ENCODE assay signal across 8 mouse cellular contexts in genomic region chr7:4793674-4794073, GRCm38 (mm10). TPM values are rescaled to one million over a fixed set of nuclear protein-coding genes. Genes with fewer than 3 reads are reported as not detected.
DNase-seq lines count a peak whose midpoint lies in the region; ATAC-seq and TF ChIP-seq lines count a peak whose summit lies in the region.

No protein-coding gene starts in this region.

- H3K4me1 ChIP-seq in heart, embryonic 12.5 days (replicated peaks) = peaks cover 13% of the 10 kb centered on the region
- H3K4me1 ChIP-seq in ES-E14 (ENCODE audit: control insufficient read depth in 2 of 2, insufficient read depth in 2 of 2, low read length in 2 of 2, poor library complexity in 1 of 2) = peaks cover 0 to 6% of the 10 kb centered on the region in 2 experiments; a peak in 1 of 4 replicates
- H3K4me1 ChIP-seq in heart, postnatal 0 days (ENCODE audit: control insufficient read depth, insufficient read depth) = peaks cover 2% of the 10 kb centered on the region; the same call in 1 of the 2 replicates
- peaks cover 26% of the 10 kb centered on the region for H3K4me1 ChIP-seq in midbrain, embryonic 10.5 days

- H3K27ac ChIP-seq in heart, embryonic 12.5 days (ENCODE audit: poor library complexity, severe bottlenecking) = peak overlapping the region; percentile 94; the same call in 1 of the 2 replicates
- H3K27ac ChIP-seq in ES-E14 (ENCODE audit: insufficient read depth, low read depth, low read length, poor library complexity, severe bottlenecking) = peak overlapping the region; percentile 94; the same call in 1 of the 2 replicates
- peak overlapping the region; percentile 95; the same call in 1 of the 2 replicates for H3K27ac ChIP-seq in heart, postnatal 0 days (ENCODE audit: low read depth)
- peak overlapping the region; percentile 93 for H3K27ac ChIP-seq in midbrain, embryonic 10.5 days (replicated peaks)

- WGBS in heart, embryonic 12.5 days = 34% methylated on average over 4 of the region's 4 CpGs
- WGBS in heart, postnatal 0 days = 38% methylated on average over 4 of the region's 4 CpGs
- 39% methylated on average over 4 of the region's 4 CpGs for WGBS in midbrain, embryonic 10.5 days

- peaks cover 43% of the 10 kb centered on the region for H3K36me3 ChIP-seq in heart, embryonic 12.5 days
- peaks cover 36% of the 10 kb centered on the region for H3K36me3 ChIP-seq in ES-E14 (ENCODE audit: control insufficient read depth, insufficient read depth, low read length, poor library complexity, severe bottlenecking)
- H3K36me3 ChIP-seq in heart, postnatal 0 days (replicated peaks; ENCODE audit: control insufficient read depth, insufficient read depth, low read length) = peaks cover 33% of the 10 kb centered on the region
- H3K36me3 ChIP-seq in midbrain, embryonic 10.5 days = peaks cover 49% of the 10 kb centered on the region

- H3K4me2 ChIP-seq in heart, embryonic 12.5 days = peak overlapping the region; percentile 95
- H3K4me2 ChIP-seq in heart, postnatal 0 days (ENCODE audit: low read depth, low read length) = peak overlapping the region; percentile 79

- TF ChIP-seq CTCF in heart, postnatal 0 days (IDR thresholded peaks at IDR 0.05; ENCODE audit: low read depth) = no peak

- no peak for ATAC-seq in heart, embryonic 12.5 days (ENCODE audit: insufficient number of reproducible peaks, low FRiP score)
- no peak for ATAC-seq in heart, postnatal 0 days (ENCODE audit: insufficient read depth, low read depth)
- ATAC-seq in frontal cortex, adult (ENCODE audit: low TSS enrichment) = no peak

- in situ Hi-C loops in ES-E14 (cut with MboI; ENCODE audit: low sequenced_read_pairs in 2 of 2, unreplicated experiment in 2 of 2) = no loop called here

- TF ChIP-seq EP300 in heart, postnatal 0 days (IDR thresholded peaks at IDR 0.05; ENCODE audit: low read depth) = no peak

- intact Hi-C loops in left cerebral cortex, postnatal 10 days (cut with DNase I) = loop anchor here (2.0 to 5.0 kb wide), 2 partner anchors 53 to 86 kb away; partner anchors contain the start of gene Kmt5c

- peak overlapping the region; percentile 79 for H3K4me3 ChIP-seq in heart, embryonic 12.5 days
- H3K4me3 ChIP-seq in ES-E14 (ENCODE audit: insufficient read depth in 1 of 2, low read depth in 1 of 2, low read length in 2 of 2, poor library complexity in 1 of 2, severe bottlenecking in 1 of 2) = peak overlapping the region; percentile 84 to 99
- H3K4me3 ChIP-seq in heart, postnatal 0 days (ENCODE audit: low read depth, low read length) = peak overlapping the region; percentile 74
- peak overlapping the region; percentile 80 for H3K4me3 ChIP-seq in midbrain, embryonic 10.5 days

- DNase-seq in heart, adult 8-10 months (ENCODE audit: low spot score) = no peak
- DNase-seq in ES-E14 (ENCODE audit: low read depth, low spot score) = no peak
- no peak for DNase-seq in heart, postnatal 0 days (ENCODE audit: low spot score)
- DNase-seq in midbrain, embryonic 10.5 days (ENCODE audit: low spot score) = no peak
- no peak for DNase-seq in c-Kit-positive CD71-positive TER-119-positive erythroid progenitor cells, embryonic 14.5 days (ENCODE audit: low spot score)
- no peak for DNase-seq in left cerebral cortex, postnatal 10 days (ENCODE audit: extremely low spot score in 1 of 2, low spot score in 2 of 2)

- H3K9me3 ChIP-seq in heart, embryonic 12.5 days (replicated peaks) = no peaks in the 10 kb centered on the region
- H3K9me3 ChIP-seq in ES-E14 (ENCODE audit: control insufficient read depth, insufficient read depth, low read depth, low read length) = no peaks in the 10 kb centered on the region
- H3K9me3 ChIP-seq in heart, postnatal 0 days (replicated peaks; ENCODE audit: control insufficient read depth, low read length) = no peaks in the 10 kb centered on the region
- H3K9me3 ChIP-seq in midbrain, embryonic 10.5 days (replicated peaks) = no peaks in the 10 kb centered on the region

- H3K27me3 ChIP-seq in heart, embryonic 12.5 days (replicated peaks) = no peaks in the 10 kb centered on the region
- no peaks in the 10 kb centered on the region for H3K27me3 ChIP-seq in heart, postnatal 0 days (ENCODE audit: control insufficient read depth, insufficient read depth, low read length)
- H3K27me3 ChIP-seq in midbrain, embryonic 10.5 days (ENCODE audit: low read depth, poor library complexity, severe bottlenecking) = peaks cover 22% of the 10 kb centered on the region

- peak overlapping the region; percentile 98 for H3K9ac ChIP-seq in heart, embryonic 12.5 days
- H3K9ac ChIP-seq in ES-E14 (ENCODE audit: insufficient read depth, low read depth, low read length, poor library complexity, severe bottlenecking) = peak overlapping the region; percentile 100
- peak overlapping the region; percentile 88 for H3K9ac ChIP-seq in heart, postnatal 0 days (replicated peaks; ENCODE audit: low read depth, low read length)

TF ChIP-seq in ES-E14, 5 proteins besides CTCF, POLR2A, EP300 and RAD21:
- TF ChIP-seq HCFC1 (IDR thresholded peaks at IDR 0.05; ENCODE audit: borderline replicate concordance, insufficient read depth, low read length) = no peak
- no peak for TF ChIP-seq ZC3H11A (IDR thresholded peaks at IDR 0.05; ENCODE audit: borderline replicate concordance, low read depth, low read length)
- no peak for TF ChIP-seq ZNF384 (IDR thresholded peaks at IDR 0.05; ENCODE audit: low read depth, low read length)
- no peak for TF ChIP-seq CHD2 (IDR thresholded peaks at IDR 0.05; ENCODE audit: low read depth, low read length)
- no peak for TF ChIP-seq MAFK (IDR thresholded peaks at IDR 0.05; ENCODE audit: insufficient read depth, low read depth, low read length)
TF ChIP-seq in ES-E14: peak in this region for 0.

RNA-seq across cellular contexts. Expression of gene Rpl28, which starts 1.0 kb away (rescaled TPM):
- polyA plus RNA-seq in heart, embryonic 12.5 days (2016; fragmentation: Nextera tagmentation; extraction: Ambion mirVana) = 279 and 284 TPM in 2 replicates
- total RNA-seq in heart, adult 8-10 months (2022) = 100 to 1,000 TPM; 453 to 560 (median 508) TPM
- total RNA-seq in ES-E14 (2012; rRNA removed) = 1,352 and 1,377 TPM in 2 replicates
- total RNA-seq in heart, postnatal 0 days (2014; rRNA removed; ENCODE audit: low replicate concordance) = 141 and 173 TPM in 2 replicates
- 259 and 269 TPM in 2 replicates for polyA plus RNA-seq in heart, postnatal 0 days (2015; fragmentation: Nextera tagmentation; extraction: Ambion mirVana)
- polyA plus RNA-seq in midbrain, embryonic 10.5 days (2016; fragmentation: Nextera tagmentation; extraction: Ambion mirVana) = 339 and 383 TPM in 2 replicates
- 100 to 1,000 TPM; 484 to 532 TPM for total RNA-seq in left cerebral cortex, postnatal 10 days (2021)

RNA-seq across cellular contexts. Expression of gene Tmem238, which starts 4.2 kb away (rescaled TPM):
- polyA plus RNA-seq in heart, embryonic 12.5 days (2016; fragmentation: Nextera tagmentation; extraction: Ambion mirVana) = 4.6 and 4.8 TPM in 2 replicates
- 1 to 10 TPM; 2.2 to 5.5 (median 5.0) TPM for total RNA-seq in heart, adult 8-10 months (2022)
- 13.0 and 27.7 TPM in 2 replicates for total RNA-seq in ES-E14 (2012; rRNA removed)
- total RNA-seq in heart, postnatal 0 days (2014; rRNA removed; ENCODE audit: low replicate concordance) = 2.2 and 21.0 TPM in 2 replicates
- 8.0 and 8.6 TPM in 2 replicates for polyA plus RNA-seq in heart, postnatal 0 days (2015; fragmentation: Nextera tagmentation; extraction: Ambion mirVana)
- 2.7 and 3.4 TPM in 2 replicates for polyA plus RNA-seq in midbrain, embryonic 10.5 days (2016; fragmentation: Nextera tagmentation; extraction: Ambion mirVana)
- total RNA-seq in left cerebral cortex, postnatal 10 days (2021) = 1 to 10 TPM; 4.1 to 5.2 TPM

RNA-seq across cellular contexts. Expression of gene Tmem190, which starts 10.9 kb away (rescaled TPM):
- polyA plus RNA-seq in heart, embryonic 12.5 days (2016; fragmentation: Nextera tagmentation; extraction: Ambion mirVana) = not detected in 2 replicates
- not detected for total RNA-seq in heart, adult 8-10 months (2022)
- not detected in 2 replicates for total RNA-seq in ES-E14 (2012; rRNA removed)
- not detected in 2 replicates for total RNA-seq in heart, postnatal 0 days (2014; rRNA removed; ENCODE audit: low replicate concordance)
- not detected in 2 replicates for polyA plus RNA-seq in heart, postnatal 0 days (2015; fragmentation: Nextera tagmentation; extraction: Ambion mirVana)
- not detected in 2 replicates for polyA plus RNA-seq in midbrain, embryonic 10.5 days (2016; fragmentation: Nextera tagmentation; extraction: Ambion mirVana)
- total RNA-seq in left cerebral cortex, postnatal 10 days (2021) = not detected

RNA-seq across cellular contexts. Expression of gene Il11, which starts 11.0 kb away (rescaled TPM):
- 0.28 TPM in 1 of 2 replicates, not detected in the other for polyA plus RNA-seq in heart, embryonic 12.5 days (2016; fragmentation: Nextera tagmentation; extraction: Ambion mirVana)
- total RNA-seq in heart, adult 8-10 months (2022) = under 1 TPM in 1 of 4 experiments, not detected in 3; 0.19 TPM
- total RNA-seq in ES-E14 (2012; rRNA removed) = 1.2 and 2.1 TPM in 2 replicates
- total RNA-seq in heart, postnatal 0 days (2014; rRNA removed; ENCODE audit: low replicate concordance) = not detected in 2 replicates
- not detected in 2 replicates for polyA plus RNA-seq in heart, postnatal 0 days (2015; fragmentation: Nextera tagmentation; extraction: Ambion mirVana)
- polyA plus RNA-seq in midbrain, embryonic 10.5 days (2016; fragmentation: Nextera tagmentation; extraction: Ambion mirVana) = 0.21 TPM in 1 of 2 replicates, not detected in the other
- total RNA-seq in left cerebral cortex, postnatal 10 days (2021) = 1 to 10 TPM in 1 of 2 experiments, under 1 TPM in 1; 0.73 to 1.1 TPM

RNA-seq across cellular contexts. Expression of gene Ube2s, which starts 18.7 kb away (rescaled TPM):
- 344 and 363 TPM in 2 replicates for polyA plus RNA-seq in heart, embryonic 12.5 days (2016; fragmentation: Nextera tagmentation; extraction: Ambion mirVana)
- 100 to 1,000 TPM in 1 of 4 experiments, 10 to 100 TPM in 3; 76.2 to 103 (median 88.7) TPM for total RNA-seq in heart, adult 8-10 months (2022)
- total RNA-seq in ES-E14 (2012; rRNA removed) = 461 and 499 TPM in 2 replicates
- 440 and 486 TPM in 2 replicates for total RNA-seq in heart, postnatal 0 days (2014; rRNA removed; ENCODE audit: low replicate concordance)
- 156 and 174 TPM in 2 replicates for polyA plus RNA-seq in heart, postnatal 0 days (2015; fragmentation: Nextera tagmentation; extraction: Ambion mirVana)
- polyA plus RNA-seq in midbrain, embryonic 10.5 days (2016; fragmentation: Nextera tagmentation; extraction: Ambion mirVana) = 357 and 426 TPM in 2 replicates
- 100 to 1,000 TPM; 145 to 159 TPM for total RNA-seq in left cerebral cortex, postnatal 10 days (2021)
